Mouse (Mus musculus) C2C12 (cell line): ENCODE results near the gene Mettl24. TPM values are rescaled to one million over a fixed set of nuclear protein-coding genes. Genes with fewer than 3 reads are reported as not detected.

ENCODE experiments used
- H3K27me3 ChIP-seq: one replicate; pipeline ENCODE4 v1.6.1; 2011; ENCODE audit not compliant: control insufficient read depth, insufficient read depth, insufficient read length
- H3K36me3 ChIP-seq: one replicate; pipeline ENCODE4 v1.6.1; 2011; ENCODE audit not compliant: control insufficient read depth, insufficient read depth
- H3K4me3 ChIP-seq: one replicate; pipeline ENCODE4 v1.5.1; 2011; ENCODE audit warnings: mild to moderate bottlenecking, control low read depth; ENCODE audit not compliant: poor library complexity, insufficient read depth, severe bottlenecking
- H3K79me2 ChIP-seq: one replicate; pipeline ENCODE4 v1.6.1; 2011; ENCODE audit not compliant: control insufficient read depth, insufficient read depth
- H3K79me3 ChIP-seq: one replicate; pipeline ENCODE4 v1.6.1; 2011; ENCODE audit warnings: low read depth, control low read depth
- H3ac ChIP-seq: one replicate; pipeline ENCODE3; 2011; ENCODE audit warnings: low read depth; ENCODE audit not compliant: control insufficient read depth, insufficient read length
- CEBPB ChIP-seq: IDR thresholded peaks from one replicate; pipeline ENCODE4 v1.6.1; 2011; ENCODE audit warnings: low read depth, mild to moderate bottlenecking, control low read depth, moderate library complexity
- CTCF ChIP-seq: IDR thresholded peaks from one replicate; pipeline ENCODE4 v1.5.1; 2011; ENCODE audit not compliant: control insufficient read depth, insufficient read depth, insufficient read length
- FOSL1 ChIP-seq: IDR thresholded peaks from one replicate; pipeline ENCODE4 v1.8.0; 2011; ENCODE audit warnings: mild to moderate bottlenecking, low read length; ENCODE audit not compliant: poor library complexity, insufficient read depth, severe bottlenecking
- MAX ChIP-seq: IDR thresholded peaks from one replicate; pipeline ENCODE4 v1.6.1; 2011; ENCODE audit warnings: mild to moderate bottlenecking, control low read depth
- MYOD1 ChIP-seq: IDR thresholded peaks from one replicate; pipeline ENCODE4 v1.6.1; 2011; ENCODE audit warnings: low read depth; ENCODE audit not compliant: control insufficient read depth, insufficient read length
- MYOG ChIP-seq: IDR thresholded peaks from one replicate; pipeline ENCODE4 v1.6.1; 2011; ENCODE audit not compliant: control insufficient read depth, insufficient read length; ENCODE audit errors: extremely low read depth
- USF1 ChIP-seq: IDR thresholded peaks from one replicate; pipeline ENCODE4 v1.6.1; 2011; ENCODE audit warnings: low read depth, mild to moderate bottlenecking, control low read depth, moderate library complexity
- polyA plus RNA-seq: library from polyadenylated mRNA; unstranded; fragments of >200 nt; fragmentation: generic; extraction: Trizol; gene quantifications from one replicate; pipeline ENCODE4 v1.2.1, GENCODE M21; 2012; ENCODE audit warnings: missing spikeins

Gene Mettl24
- polyA plus RNA-seq, 1 experiment: 0.76 TPM

DNA sequence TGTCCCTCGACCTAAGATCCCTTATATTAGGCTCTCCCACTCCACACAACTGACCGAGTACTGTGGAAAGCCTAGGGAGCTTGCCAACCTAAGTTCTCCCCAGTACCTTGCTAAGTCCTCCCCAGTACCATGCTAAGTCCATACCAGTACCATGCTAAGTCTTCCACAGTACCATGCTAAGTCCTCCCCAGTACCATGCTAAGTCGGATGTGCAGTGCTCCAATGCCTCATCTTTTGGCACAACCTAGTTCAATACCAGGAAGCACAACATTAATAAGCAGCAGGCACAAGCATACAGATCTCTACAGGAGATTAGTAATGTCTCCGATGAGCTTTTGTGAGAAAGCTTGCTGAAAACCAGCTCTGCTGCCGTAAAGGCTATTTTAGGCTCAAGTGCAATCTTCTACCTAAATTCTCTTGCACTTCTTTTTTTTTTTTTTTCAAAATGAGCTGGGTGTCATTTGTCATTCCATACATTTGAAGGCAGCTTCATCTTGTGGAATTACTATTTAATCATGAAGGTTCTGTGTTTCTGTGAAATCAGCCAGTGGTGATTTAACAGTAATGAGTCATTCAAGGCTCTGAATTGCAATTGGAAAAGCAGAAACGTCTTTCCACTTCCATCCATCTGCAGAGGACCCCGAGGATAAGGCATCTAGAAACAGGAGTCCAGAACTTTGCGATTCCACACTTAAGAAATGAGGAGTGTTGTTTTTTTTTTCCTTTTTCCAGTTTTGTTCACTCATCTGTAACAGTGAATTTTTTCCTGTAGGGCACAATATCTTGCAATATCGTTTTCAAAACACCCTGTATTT lies 77.3 kb downstream of the Mettl24 start:
- Histone ChIP-seq H3K27me3 (no peaks in the 10 kb centered on the region), H3ac (no peak overlapping the region), H3K79me3 (no peaks in the 10 kb centered on the region), H3K36me3 (no peaks in the 10 kb centered on the region), H3K79me2 (no peaks in the 10 kb centered on the region), H3K4me3 (no peak overlapping the region)
- no peak for TF ChIP-seq MAX
- no peak for TF ChIP-seq MYOG
- TF ChIP-seq USF1: no peak
- no peak for TF ChIP-seq CTCF
- no peak for TF ChIP-seq CEBPB
- no peak for TF ChIP-seq FOSL1
- no peak for TF ChIP-seq MYOD1

- TF ChIP-seq USF1 (no peak), FOSL1 (no peak), CTCF (no peak), MYOG (no peak), MAX (no peak), MYOD1 (no peak), CEBPB (no peak)
- H3K4me3 ChIP-seq: no peak overlapping the region
- H3K79me2 ChIP-seq: no peaks in the 10 kb centered on the region
- H3K36me3 ChIP-seq: no peaks in the 10 kb centered on the region
- H3K27me3 ChIP-seq: no peaks in the 10 kb centered on the region
- no peak overlapping the region for H3ac ChIP-seq
- no peaks in the 10 kb centered on the region for H3K79me3 ChIP-seq
Observed at GRCm38 (mm10) chr10:40761010-40761752, 78.1 kb downstream of the Mettl24 start.

- no peak overlapping the region for H3K4me3 ChIP-seq
- H3K79me3 ChIP-seq: no peaks in the 10 kb centered on the region
- no peaks in the 10 kb centered on the region for H3K27me3 ChIP-seq
- H3ac ChIP-seq: no peak overlapping the region
- H3K36me3 ChIP-seq: no peaks in the 10 kb centered on the region
- TF ChIP-seq CEBPB (no peak), MYOG (no peak), FOSL1 (no peak)
- H3K79me2 ChIP-seq: no peaks in the 10 kb centered on the region
Observed at GRCm38 (mm10) chr10:40762624-40763023, 79.5 kb downstream of the Mettl24 start.

DNA sequence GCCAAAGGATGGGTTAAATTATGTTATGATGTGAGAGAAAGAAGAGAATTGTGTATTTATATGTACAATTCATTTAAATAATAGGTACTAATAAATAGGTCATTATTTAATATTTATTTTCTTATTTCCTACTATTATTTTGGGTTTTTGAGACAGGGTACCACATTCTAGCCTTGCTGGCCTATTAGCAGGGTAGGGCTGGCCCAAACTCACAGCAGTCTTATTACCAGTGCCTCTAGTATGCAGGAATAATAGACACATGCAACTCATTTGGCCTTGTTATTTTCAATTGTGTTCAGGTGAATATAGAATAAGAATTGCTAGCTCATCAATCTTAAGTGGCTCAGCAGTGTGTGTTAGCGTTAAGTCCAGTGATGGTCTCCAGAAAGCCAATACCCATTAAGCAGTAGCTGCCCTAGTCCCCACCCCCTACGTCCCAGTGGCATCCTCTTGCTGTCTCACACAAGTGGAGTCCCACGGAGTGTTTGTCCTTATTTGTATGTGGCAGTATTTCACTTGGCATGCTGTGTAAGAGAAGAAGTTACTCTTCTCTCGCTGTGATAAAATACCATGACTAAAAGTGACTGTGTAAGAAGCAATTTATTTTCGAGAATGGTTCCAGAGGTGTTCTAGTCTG lies 80.1 kb downstream of the Mettl24 start:
- TF ChIP-seq FOSL1 (no peak), CTCF (no peak), USF1 (no peak), MYOG (no peak), MAX (no peak), CEBPB (no peak), MYOD1 (no peak)
- H3K4me3 ChIP-seq: no peak overlapping the region
- no peaks in the 10 kb centered on the region for H3K79me2 ChIP-seq
- H3ac ChIP-seq: no peak overlapping the region
- H3K36me3 ChIP-seq: no peaks in the 10 kb centered on the region
- no peaks in the 10 kb centered on the region for H3K27me3 ChIP-seq
- no peaks in the 10 kb centered on the region for H3K79me3 ChIP-seq

DNA sequence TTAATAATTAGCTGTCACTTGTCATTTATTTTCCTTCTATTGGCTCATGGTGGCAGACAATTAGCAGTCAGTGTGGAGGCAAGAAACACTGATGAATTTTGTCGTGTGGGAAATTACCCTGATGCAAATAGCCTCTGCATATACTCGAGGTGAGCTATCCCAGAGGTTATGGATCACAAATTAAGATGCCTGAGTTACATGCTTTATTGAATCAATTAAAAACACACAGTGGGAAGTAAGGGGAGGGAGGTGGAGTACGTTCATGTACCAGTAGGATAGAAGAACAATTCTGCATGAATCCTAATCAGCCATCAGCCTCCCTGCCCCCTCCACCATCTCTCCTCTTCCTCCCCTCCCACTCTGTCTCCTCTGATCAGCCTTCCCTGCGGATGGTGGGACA lies 89.2 kb downstream of the Mettl24 start:
- TF ChIP-seq MYOD1: no peak
- TF ChIP-seq CEBPB: no peak
- TF ChIP-seq CTCF: no peak
- TF ChIP-seq FOSL1: no peak
- Histone ChIP-seq H3K79me3 (no peaks in the 10 kb centered on the region), H3K27me3 (no peaks in the 10 kb centered on the region), H3K79me2 (no peaks in the 10 kb centered on the region), H3K36me3 (no peaks in the 10 kb centered on the region), H3ac (no peak overlapping the region), H3K4me3 (no peak overlapping the region)
